Mouse (Mus musculus) left cerebral cortex, adult 11 months (tissue): Measurements from ENCODE around the gene Krtap19-2.

Source experiments
- DNase-seq: peaks from one replicate; pipeline ENCODE4 v3.0.0; 2022; ENCODE audit warnings: low spot score

Gene Krtap19-2

GRCm38 (mm10) chr16:88874169-88874568 lies at the start of gene Krtap19-2:
Gene Krtap19-2 (minus strand): TSS chr16:88874269.
- no peak for DNase-seq

- DNase-seq = no peak
Observed at GRCm38 (mm10) chr16:88896357-88896756, 22.3 kb upstream of the Krtap19-2 start, which contains the start of gene Krtap19-5. Gene Krtap19-5 (minus strand): TSS chr16:88896457.

DNA sequence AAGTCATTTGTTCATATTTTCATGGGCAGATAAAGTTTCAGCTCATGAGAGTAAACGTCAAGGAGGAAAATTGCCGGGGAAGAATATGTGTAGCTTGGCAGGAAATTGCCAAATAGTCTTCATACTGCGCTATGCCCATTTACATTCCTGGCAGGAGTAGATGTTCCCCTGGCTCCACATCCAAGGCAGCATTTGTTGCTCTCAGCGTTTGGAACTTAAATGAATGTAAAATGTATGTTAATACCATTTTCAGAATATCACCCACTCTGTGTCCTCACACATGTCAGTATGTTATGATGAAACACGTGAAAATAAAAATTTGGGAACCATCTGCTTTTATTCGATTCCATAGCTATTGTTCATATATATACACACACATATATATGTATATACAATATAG lies 12.8 kb upstream of the Krtap19-2 start:
- no peak for DNase-seq

DNA sequence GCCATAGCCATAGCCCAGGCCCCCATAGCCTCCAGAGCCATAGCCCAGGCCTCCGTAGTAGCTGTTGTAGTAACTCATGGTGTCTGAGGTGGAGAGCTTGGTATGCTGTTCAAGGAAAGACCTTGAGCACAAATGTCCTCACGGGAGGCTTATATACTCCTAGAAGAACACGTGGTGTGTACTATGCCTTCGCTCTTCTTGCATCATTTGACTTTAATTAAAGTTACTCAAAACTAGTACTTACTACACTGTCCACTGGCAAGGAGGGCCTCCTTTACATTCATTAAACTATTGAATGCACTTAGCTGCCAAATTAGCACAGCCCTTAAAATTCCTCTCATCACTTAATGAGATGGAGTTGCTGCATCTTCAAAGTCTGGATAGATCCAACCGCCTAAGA lies 10.9 kb upstream of the Krtap19-2 start, which contains the start of gene Krtap19-4:
Krtap19-4 (minus strand) TSS at position 101 of the 400 bp plus-strand sequence.
- no peak for DNase-seq

DNA sequence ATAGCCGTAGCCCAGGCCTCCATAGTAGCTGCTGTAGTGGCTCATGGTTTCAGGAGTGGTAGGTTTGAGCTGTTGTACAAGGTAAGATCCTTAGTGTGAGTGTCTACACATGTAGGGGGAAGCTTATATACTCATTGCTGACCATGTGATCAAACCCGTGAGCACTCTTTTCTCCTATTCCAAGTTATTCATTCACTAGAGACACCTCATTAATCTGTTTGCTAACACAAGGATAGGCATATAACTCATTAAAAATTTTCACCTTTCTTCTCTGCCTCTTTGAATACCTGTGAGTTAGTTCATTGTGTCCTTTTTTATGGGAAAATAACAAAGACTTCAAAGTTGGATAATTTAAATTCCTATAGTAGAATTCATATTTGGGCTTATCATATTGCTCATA lies 3.9 kb upstream of the Krtap19-2 start, which contains the start of gene Krtap19-3:
Krtap19-3 (minus strand) TSS at position 101 of the 400 bp plus-strand sequence.
- DNase-seq = no peak

- DNase-seq = no peak
Observed at GRCm38 (mm10) chr16:88869311-88869710, 4.8 kb downstream of the Krtap19-2 start, which contains the start of gene Krtap19-1. Gene Krtap19-1 (minus strand): TSS chr16:88869411.

DNA sequence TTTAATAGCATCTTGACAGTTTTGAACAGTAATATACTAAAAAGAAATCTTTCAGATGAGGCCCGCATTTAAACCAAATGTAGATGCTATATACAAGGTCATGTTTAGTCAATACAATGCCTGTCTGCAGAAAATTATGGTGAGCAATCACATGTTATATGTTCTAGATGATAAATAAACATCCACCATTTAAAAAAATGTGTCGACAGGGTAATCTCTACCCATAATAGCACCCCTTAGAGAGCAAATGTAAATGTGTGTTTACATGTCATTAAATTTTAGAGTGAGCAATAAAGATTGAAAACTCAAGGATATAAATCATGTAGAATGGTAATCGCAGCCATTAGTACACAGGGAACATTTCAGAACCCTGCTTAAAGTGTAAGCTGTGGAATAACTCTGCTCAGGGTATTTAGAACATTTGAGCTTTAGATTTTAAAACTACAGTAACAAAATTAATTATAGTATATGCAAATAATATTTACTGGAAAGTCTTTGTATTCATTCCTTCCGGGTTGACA lies 9.1 kb downstream of the Krtap19-2 start:
- DNase-seq = no peak

DNA sequence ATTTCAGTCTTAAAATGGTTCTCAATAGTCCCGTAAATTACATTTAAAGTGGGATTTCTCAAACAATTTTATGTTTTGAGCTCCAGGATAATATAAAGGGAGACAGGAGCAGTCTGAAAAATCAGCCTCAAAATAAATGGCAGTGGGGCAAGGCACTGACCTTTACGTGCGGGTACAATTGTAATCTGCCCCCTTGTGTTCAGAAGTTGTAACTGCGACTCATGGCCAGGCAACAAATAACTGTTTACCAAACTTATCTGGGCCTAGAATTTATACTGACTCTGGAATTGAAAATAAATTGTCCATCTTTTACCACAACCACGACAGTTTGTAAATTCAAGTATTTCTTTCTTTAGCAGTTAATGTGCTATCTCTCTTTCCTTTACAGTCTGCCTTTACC lies 22.6 kb downstream of the Krtap19-2 start:
- no peak for DNase-seq

GRCm38 (mm10) chr16:88848558-88848957 lies 25.5 kb downstream of the Krtap19-2 start:
- DNase-seq = no peak

DNA sequence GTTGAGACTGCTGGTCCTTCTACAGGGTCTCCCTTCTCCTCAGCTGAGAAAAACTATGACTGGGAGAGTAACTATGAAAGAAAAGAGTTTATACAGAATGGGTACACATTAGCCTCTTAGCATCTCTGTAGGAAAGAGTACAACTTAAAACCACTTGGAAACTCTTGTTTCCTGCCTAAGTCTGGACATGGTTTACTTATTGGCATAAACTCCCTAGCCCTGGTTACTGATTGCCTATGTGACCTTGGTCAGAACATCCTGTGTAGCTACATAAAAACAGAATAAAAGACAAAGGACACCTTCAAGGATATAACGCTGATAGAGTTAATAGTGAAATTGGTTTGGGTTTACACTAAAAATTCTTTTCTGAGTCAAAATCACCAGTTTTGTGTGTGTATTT lies 26.7 kb downstream of the Krtap19-2 start:
- DNase-seq = no peak

- no peak for DNase-seq
Observed at GRCm38 (mm10) chr16:88826978-88827377, 47.1 kb downstream of the Krtap19-2 start.

GRCm38 (mm10) chr16:88826095-88826652 lies 47.9 kb downstream of the Krtap19-2 start, which contains the start of gene Krtap14:
Gene Krtap14 (minus strand): TSS chr16:88826145.
- no peak for DNase-seq

GRCm38 (mm10) chr16:88823736-88824135 lies 50.3 kb downstream of the Krtap19-2 start:
- DNase-seq = peak; percentile 4
